9 mouse cellular contexts compared by ENCODE assay signal in genomic region chr11:105331732-105332131, GRCm38 (mm10). TPM values are rescaled to one million over a fixed set of nuclear protein-coding genes. Genes with fewer than 3 reads are reported as not detected.
A peak's percentile ranks its signal among the peaks of the same experiment; 100 is the strongest.
DNase-seq lines count a peak whose midpoint lies in the region; ATAC-seq and TF ChIP-seq lines count a peak whose summit lies in the region.
"Had no signal": no experiment of that assay in that cellular context is flagged by ENCODE, and none has a peak within 500 bp of the region (broad histone marks: within the 10 kb centered on the region; RNA-seq: fewer than 3 reads in every experiment).

No protein-coding gene starts in this region.

- TF ChIP-seq EP300 in stomach, postnatal 0 days (optimal IDR thresholded peaks at IDR 0.05): no peak

- no peak overlapping the region for H3K4me3 ChIP-seq in kidney, embryonic 14.5 days (ENCODE audit: low read length)
- H3K4me3 ChIP-seq in stomach, postnatal 0 days (ENCODE audit: low read depth, low read length): no peak overlapping the region

- H3K36me3 ChIP-seq in kidney, embryonic 14.5 days (ENCODE audit: control insufficient read depth, insufficient read depth, low read length): peaks cover 11% of the 10 kb centered on the region; the same call in 1 of the 2 replicates
- H3K36me3 ChIP-seq in stomach, postnatal 0 days (ENCODE audit: control insufficient read depth, insufficient read depth, low read length): no peaks in the 10 kb centered on the region; the same call in 1 of the 2 replicates
- H3K36me3 ChIP-seq: G1E had no signal

- H3K9ac ChIP-seq in kidney, embryonic 14.5 days (ENCODE audit: low read depth, low read length): no peak overlapping the region
- no peak overlapping the region for H3K9ac ChIP-seq in stomach, postnatal 0 days (ENCODE audit: low read length)

- peak; percentile 28; the same call in 1 of the 2 replicates for ATAC-seq in kidney, embryonic 14.5 days (ENCODE audit: low FRiP score, low TSS enrichment)
- no peak for ATAC-seq in stomach, postnatal 0 days (ENCODE audit: low FRiP score, low TSS enrichment)

- no peaks in the 10 kb centered on the region for H3K9me3 ChIP-seq in kidney, embryonic 14.5 days (ENCODE audit: control insufficient read depth, low read length)
- no peaks in the 10 kb centered on the region for H3K9me3 ChIP-seq in stomach, postnatal 0 days (ENCODE audit: control insufficient read depth, low read length)
- H3K9me3 ChIP-seq: G1E had no signal

- intact Hi-C loops in heart, postnatal 25 days (cut with DNase I): no loop called here

- H3K27ac ChIP-seq in kidney, embryonic 14.5 days (ENCODE audit: low read depth, low read length): no peak overlapping the region
- no peak overlapping the region for H3K27ac ChIP-seq in stomach, postnatal 0 days (replicated peaks)

- 35% methylated on average over 10 of the region's 10 CpGs for whole genome bisulfite sequencing in kidney, embryonic 14.5 days
- WGBS in stomach, postnatal 0 days: 29% methylated on average over 10 of the region's 10 CpGs

- no peak overlapping the region for H3K4me2 ChIP-seq in kidney, embryonic 14.5 days (replicated peaks; ENCODE audit: low read depth, low read length)
- no peak overlapping the region for H3K4me2 ChIP-seq in stomach, postnatal 0 days (replicated peaks; ENCODE audit: low read depth)

- H3K27me3 ChIP-seq in kidney, embryonic 14.5 days (ENCODE audit: control insufficient read depth, insufficient read depth, low read length): no peaks in the 10 kb centered on the region
- no peaks in the 10 kb centered on the region for H3K27me3 ChIP-seq in stomach, postnatal 0 days (ENCODE audit: control insufficient read depth, insufficient read depth, low read length)

- peaks cover 20% of the 10 kb centered on the region for H3K4me1 ChIP-seq in kidney, embryonic 14.5 days (ENCODE audit: control insufficient read depth, insufficient read depth, low read length)
- H3K4me1 ChIP-seq in stomach, postnatal 0 days (replicated peaks; ENCODE audit: control insufficient read depth, insufficient read depth): no peaks in the 10 kb centered on the region

- TF ChIP-seq CTCF in stomach, postnatal 0 days (IDR thresholded peaks at IDR 0.05; ENCODE audit: low read depth): peak; percentile 40

- DNase-seq in heart, adult 8-10 months (ENCODE audit: low spot score): peak; percentile 21
- no peak for DNase-seq in heart, postnatal 25 days (ENCODE audit: low spot score)
- DNase-seq in MN1 (ENCODE audit: low spot score): peak; percentile 77
- DNase-seq in gastrocnemius, adult 8-10 months (ENCODE audit: low spot score in 2 of 2): peak; percentile 53 to 74
- DNase-seq in stomach, postnatal 0 days (ENCODE audit: low spot score): peak; percentile 67
- no peak for DNase-seq in right cerebral cortex, postnatal 25 days
- DNase-seq in thymus, postnatal 14 days: no peak

RNA-seq across cellular contexts. Expression of gene Mrc2, which starts 39.3 kb away (rescaled TPM):
- 10 to 100 TPM in 3 of 4 experiments, 1 to 10 TPM in 1; 9.8 to 13.3 (median 13.0) TPM for total RNA-seq in heart, adult 8-10 months (2022)
- total RNA-seq in heart, postnatal 25 days (2021): 10 to 100 TPM; 20.9 to 23.4 TPM
- total RNA-seq in gastrocnemius, adult 8-10 months (2022): 1 to 10 TPM; 5.2 to 7.6 (median 6.0) TPM
- polyA plus RNA-seq in kidney, embryonic 14.5 days (2014; fragmentation: Nextera tagmentation; extraction: Ambion mirVana): 10.9 and 11.5 TPM in 2 replicates
- 2.9 and 3.7 TPM in 2 replicates for polyA plus RNA-seq in stomach, postnatal 0 days (2015; fragmentation: Nextera tagmentation; extraction: Ambion mirVana)
- polyA plus RNA-seq: G1E had no signal

Comparison
In these comparisons a context has a peak if more than half of its experiments do, and no peak if none do; other contexts are left out.
1. DNase-seq: peak in heart, adult 8-10 months (single experiment), MN1 (single experiment), gastrocnemius, adult 8-10 months (2 of 2) and stomach, postnatal 0 days (single experiment); none in heart, postnatal 25 days (single experiment), right cerebral cortex, postnatal 25 days (single experiment) and thymus, postnatal 14 days (single experiment).